1 mouse cellular context compared by ENCODE assay signal in the genomic region with DNA sequence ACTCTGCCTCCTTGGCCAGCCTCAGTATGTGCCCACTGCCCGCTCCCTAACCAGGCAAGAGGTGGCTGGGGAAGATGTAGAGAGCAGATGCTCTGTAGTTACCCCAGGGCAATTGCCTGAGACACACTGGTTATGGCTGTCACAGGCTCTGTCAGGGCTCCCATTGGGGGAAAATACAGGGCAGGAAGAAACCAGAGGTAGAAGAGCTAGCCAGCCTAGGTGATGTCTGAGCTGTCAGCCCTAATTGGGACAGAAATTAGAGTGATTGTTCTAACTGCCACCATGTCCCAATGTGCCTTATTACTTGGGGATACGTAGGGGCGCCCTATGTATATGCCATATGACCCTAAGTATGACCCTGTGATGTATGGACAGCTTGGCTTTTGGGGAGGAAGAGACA.
TF ChIP-seq lines count a peak whose summit lies in the region.

No protein-coding gene starts in this region.

TF ChIP-seq in CH12.LX, 34 proteins besides CTCF, POLR2A, EP300 and RAD21 (continued from another document):
- TF ChIP-seq TCF12 (IDR thresholded peaks at IDR 0.05; ENCODE audit: low read depth, low read length): no peak
- no peak for TF ChIP-seq CHD2 (IDR thresholded peaks at IDR 0.05; ENCODE audit: low read length)
- TF ChIP-seq RCOR1 (conservative IDR thresholded peaks at IDR 0.05; ENCODE audit: low read depth, low read length): no peak
- no peak for TF ChIP-seq IRF4 (IDR thresholded peaks at IDR 0.05; ENCODE audit: low read depth, low read length)
- TF ChIP-seq MAX (IDR thresholded peaks at IDR 0.05; ENCODE audit: low read length): no peak
- no peak for TF ChIP-seq PAX5 (IDR thresholded peaks at IDR 0.05; ENCODE audit: low read length)
- TF ChIP-seq BHLHE40 (IDR thresholded peaks at IDR 0.05; ENCODE audit: low read depth, low read length): no peak
- TF ChIP-seq CHD1 (IDR thresholded peaks at IDR 0.05; ENCODE audit: low read depth, low read length): no peak
- no peak for TF ChIP-seq JUND (conservative IDR thresholded peaks at IDR 0.05; ENCODE audit: low read depth, low read length)
- no peak for TF ChIP-seq USF2 (conservative IDR thresholded peaks at IDR 0.05; ENCODE audit: low read depth, low read length)
- TF ChIP-seq ZC3H11A (IDR thresholded peaks at IDR 0.05; ENCODE audit: low read depth, low read length): no peak
- no peak for TF ChIP-seq KAT2A (IDR thresholded peaks at IDR 0.05; ENCODE audit: insufficient replicate concordance, low read length)
- TF ChIP-seq SMC3 (IDR thresholded peaks at IDR 0.05; ENCODE audit: low read depth, low read length): no peak
- no peak for TF ChIP-seq ZKSCAN1 (IDR thresholded peaks at IDR 0.05; ENCODE audit: borderline replicate concordance, low read depth, low read length)
- no peak for TF ChIP-seq POLR2AphosphoS2 (IDR thresholded peaks at IDR 0.05; ENCODE audit: low read depth, low read length)
